Comparison of ENCODE assay signal across 11 mouse cellular contexts in the genomic region with DNA sequence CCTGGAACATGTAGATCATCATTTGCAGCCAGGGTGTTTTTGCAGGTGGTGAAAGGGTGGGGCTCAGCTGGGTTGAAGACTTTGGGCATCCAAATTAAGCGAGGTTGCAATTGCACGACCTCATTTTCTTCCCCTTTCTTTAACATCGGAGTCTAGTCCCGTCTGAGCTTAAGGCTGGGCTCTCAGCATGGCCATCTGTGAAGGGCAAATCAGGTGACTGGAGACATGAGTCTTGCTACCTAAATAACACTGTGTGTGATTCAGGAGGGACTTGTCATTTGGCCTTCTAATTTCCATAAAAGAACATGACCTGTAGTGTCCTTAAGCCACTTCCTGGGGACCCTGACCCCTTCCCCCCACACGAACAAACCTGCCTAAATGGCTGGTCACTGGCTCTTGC.
"Had no signal": no experiment of that assay in that cellular context is flagged by ENCODE, and none has a peak within 500 bp of the region (broad histone marks: within the 10 kb centered on the region; RNA-seq: fewer than 3 reads in every experiment).

No protein-coding gene starts in this region.

- DNase-seq: kidney, postnatal 25 days; layer of hippocampus, adult 9-11 months; liver; lung, adult 18-20 months; lung, postnatal 10 days; lung, postnatal 36 days; midbrain, embryonic 14.5 days; thymus, adult 2 months; thymus, postnatal 14 days; thymus, postnatal 4 days had no signal

- ATAC-seq: liver, embryonic 12.5 days had no signal
